Mouse (Mus musculus) bone marrow, adult 2 months (tissue): ENCODE measurements around the gene Art5.

Experiments
- CTCF ChIP-seq: fragments of 200-500 bp; IDR thresholded peaks from 2 replicates; pipeline ENCODE4 v1.5.1; 2011; ENCODE audit warnings: low read length, control low read depth; ENCODE audit not compliant: control insufficient read depth, insufficient read depth
- POLR2A ChIP-seq: fragments of 200-500 bp; IDR thresholded peaks from 2 replicates; pipeline ENCODE4 v1.6.1; 2011; ENCODE audit warnings: low read depth, mild to moderate bottlenecking, control low read depth, low read length, borderline replicate concordance; ENCODE audit not compliant: control insufficient read depth

DNA sequence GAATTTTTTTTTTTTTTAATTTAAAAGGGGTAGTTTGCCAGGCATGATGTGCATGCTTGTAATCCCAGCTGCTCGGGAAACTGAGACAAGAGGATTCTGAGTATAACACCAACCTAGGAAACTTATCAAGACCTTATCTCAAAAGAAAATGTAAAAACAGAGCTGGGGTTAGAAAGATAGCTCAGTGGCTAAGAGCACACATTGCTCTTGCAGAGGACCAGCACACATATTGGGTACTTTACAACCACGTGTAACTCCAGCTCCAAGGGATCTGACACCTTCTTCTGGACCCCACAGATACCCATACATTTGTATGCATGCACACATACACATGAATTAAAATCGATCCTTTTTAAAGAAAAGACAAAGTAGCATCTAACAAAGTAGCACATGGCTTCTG is 47.9 kb downstream of the Art5 start:
- no peak for TF ChIP-seq POLR2A
- TF ChIP-seq CTCF = no peak
